Comparison of ENCODE assay signal across 8 mouse cellular contexts in the genomic region with DNA sequence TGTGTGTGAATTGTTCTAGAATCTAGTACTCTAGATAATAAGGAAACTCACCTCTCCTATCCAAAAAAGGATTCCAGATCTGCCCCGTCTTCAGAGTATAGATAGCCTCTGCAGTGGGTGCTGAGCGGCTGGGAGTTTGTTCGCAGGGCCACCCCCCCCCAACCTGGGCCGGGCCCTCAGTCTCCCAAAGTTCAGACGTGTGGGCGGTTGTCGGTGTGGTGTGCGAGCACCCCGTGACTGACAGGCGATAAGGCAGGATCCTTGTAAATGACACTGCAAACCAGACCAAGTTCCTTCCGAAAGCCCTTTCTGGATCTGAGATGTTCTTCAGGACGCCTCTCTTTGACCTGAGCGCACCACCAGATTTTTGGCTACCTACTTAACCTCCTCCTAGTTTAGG. TPM values are rescaled to one million over a fixed set of nuclear protein-coding genes. Genes with fewer than 3 reads are reported as not detected.
DNase-seq lines count a peak whose midpoint lies in the region; ATAC-seq lines count a peak whose summit lies in the region.

No protein-coding gene starts in this region.

- no peak overlapping the region for H3K4me3 ChIP-seq in hindbrain, embryonic 14.5 days (replicated peaks; ENCODE audit: low read length)
- H3K4me3 ChIP-seq in hindbrain, embryonic 16.5 days (ENCODE audit: low read length): no peak overlapping the region
- no peak overlapping the region for H3K4me3 ChIP-seq in stomach, embryonic 15.5 days (replicated peaks)

- peak; percentile 90 for DNase-seq in hindbrain, embryonic 14.5 days (ENCODE audit: low spot score)
- DNase-seq in 3134 (ENCODE audit: extremely low read depth, insufficient read length, low spot score) (peak; percentile 95), liver (peak; percentile 87)
- peak; percentile 87 for DNase-seq in embryo, embryonic 11 days
- no peak for DNase-seq in ovary, adult 18-20 months (ENCODE audit: low spot score)

- WGBS in hindbrain, embryonic 14.5 days: 57% methylated on average over 13 of the region's 13 CpGs
- 54% methylated on average over 13 of the region's 13 CpGs for WGBS in hindbrain, embryonic 16.5 days
- 50% methylated on average over 13 of the region's 13 CpGs for WGBS in stomach, embryonic 15.5 days

- ATAC-seq in hindbrain, embryonic 14.5 days (ENCODE audit: low FRiP score): peak; percentile 73; the same call in 1 of the 2 replicates
- no peak for ATAC-seq in hindbrain, embryonic 16.5 days
- peak; percentile 10 for ATAC-seq in CD4-positive, CD25-positive, alpha-beta regulatory T cell, adult 4 months
- ATAC-seq in stomach, embryonic 15.5 days (ENCODE audit: insufficient read depth, low FRiP score, low read depth): peak; percentile 89

- H3K4me1 ChIP-seq in hindbrain, embryonic 14.5 days (replicated peaks; ENCODE audit: control insufficient read depth, insufficient read depth, low read length): no peaks in the 10 kb centered on the region
- no peaks in the 10 kb centered on the region for H3K4me1 ChIP-seq in hindbrain, embryonic 16.5 days (ENCODE audit: control insufficient read depth, insufficient read depth, low read depth, low read length)
- peaks cover 3% of the 10 kb centered on the region; the same call in 1 of the 2 replicates for H3K4me1 ChIP-seq in stomach, embryonic 15.5 days

- H3K4me2 ChIP-seq in hindbrain, embryonic 14.5 days (replicated peaks): no peak overlapping the region
- no peak overlapping the region for H3K4me2 ChIP-seq in hindbrain, embryonic 16.5 days (ENCODE audit: low read length)
- no peak overlapping the region for H3K4me2 ChIP-seq in stomach, embryonic 15.5 days

- H3K27ac ChIP-seq in hindbrain, embryonic 14.5 days: no peak overlapping the region
- H3K27ac ChIP-seq in hindbrain, embryonic 16.5 days (ENCODE audit: low read depth, low read length): no peak overlapping the region
- no peak overlapping the region for H3K27ac ChIP-seq in stomach, embryonic 15.5 days

- H3K27me3 ChIP-seq in hindbrain, embryonic 14.5 days (ENCODE audit: control insufficient read depth, insufficient read depth, low read length): no peaks in the 10 kb centered on the region
- H3K27me3 ChIP-seq in hindbrain, embryonic 16.5 days (replicated peaks; ENCODE audit: control insufficient read depth, insufficient read depth, low read length): no peaks in the 10 kb centered on the region
- H3K27me3 ChIP-seq in stomach, embryonic 15.5 days (replicated peaks): 0 out of 2 replicates have a peak, but pooled peaks cover 3% of the 10 kb centered on the region

- H3K9ac ChIP-seq in hindbrain, embryonic 14.5 days: no peak overlapping the region
- no peak overlapping the region for H3K9ac ChIP-seq in hindbrain, embryonic 16.5 days (ENCODE audit: low read depth, low read length)
- H3K9ac ChIP-seq in stomach, embryonic 15.5 days: no peak overlapping the region

- H3K36me3 ChIP-seq in hindbrain, embryonic 14.5 days (replicated peaks; ENCODE audit: control insufficient read depth, insufficient read depth): no peaks in the 10 kb centered on the region
- no peaks in the 10 kb centered on the region for H3K36me3 ChIP-seq in hindbrain, embryonic 16.5 days (ENCODE audit: control insufficient read depth, insufficient read depth, low read length)
- no peaks in the 10 kb centered on the region for H3K36me3 ChIP-seq in stomach, embryonic 15.5 days

- H3K9me3 ChIP-seq in hindbrain, embryonic 14.5 days (ENCODE audit: control insufficient read depth, low read length): no peaks in the 10 kb centered on the region
- H3K9me3 ChIP-seq in hindbrain, embryonic 16.5 days (ENCODE audit: control insufficient read depth, low read length): no peaks in the 10 kb centered on the region
- H3K9me3 ChIP-seq in stomach, embryonic 15.5 days: no peaks in the 10 kb centered on the region

RNA-seq across cellular contexts. Expression of gene Ifngr2, which starts 12.4 kb away (rescaled TPM):
- 106 and 114 TPM in 2 replicates for polyA plus RNA-seq in hindbrain, embryonic 14.5 days (2014; fragmentation: Nextera tagmentation; extraction: Ambion mirVana)
- 118 and 127 TPM in 2 replicates for polyA plus RNA-seq in hindbrain, embryonic 16.5 days (2015; fragmentation: Nextera tagmentation; extraction: Ambion mirVana)
- 10 to 100 TPM; 29.9 to 35.3 TPM for polyA plus RNA-seq in CD4-positive, CD25-positive, alpha-beta regulatory T cell, adult 4 months (2017; shearing (Covaris generic))
- polyA plus RNA-seq in stomach, embryonic 15.5 days (2015; fragmentation: Nextera tagmentation; extraction: Ambion mirVana): 49.3 and 55.6 TPM in 2 replicates

RNA-seq across cellular contexts. Expression of gene Ifnar1, which starts 49.4 kb away (rescaled TPM):
- polyA plus RNA-seq in hindbrain, embryonic 14.5 days (2014; fragmentation: Nextera tagmentation; extraction: Ambion mirVana): 47.1 and 48.8 TPM in 2 replicates
- 42.7 and 49.2 TPM in 2 replicates for polyA plus RNA-seq in hindbrain, embryonic 16.5 days (2015; fragmentation: Nextera tagmentation; extraction: Ambion mirVana)
- 100 to 1,000 TPM in 1 of 2 experiments, 10 to 100 TPM in 1; 86.0 to 120 TPM for polyA plus RNA-seq in CD4-positive, CD25-positive, alpha-beta regulatory T cell, adult 4 months (2017; shearing (Covaris generic))
- 48.8 and 49.4 TPM in 2 replicates for polyA plus RNA-seq in stomach, embryonic 15.5 days (2015; fragmentation: Nextera tagmentation; extraction: Ambion mirVana)
